Mouse (Mus musculus) thymus, adult 2 months (tissue): ENCODE data around the gene Art3. TPM values are rescaled to one million over a fixed set of nuclear protein-coding genes. Genes with fewer than 3 reads are reported as not detected.

Experiments
- DNase-seq: peaks from one replicate; pipeline ENCODE4 v3.0.0; 2021
- H3K27ac ChIP-seq: fragments of 200-500 bp; 2 replicates; pipeline ENCODE4 v1.5.1; 2012; ENCODE audit warnings: low read length, control low read depth; ENCODE audit not compliant: control insufficient read depth, insufficient read depth
- H3K27me3 ChIP-seq: fragments of 200-500 bp; 2 replicates; pipeline ENCODE4 v1.6.1; 2012; ENCODE audit warnings: mild to moderate bottlenecking, low read length, moderate library complexity, mixed read lengths; ENCODE audit not compliant: control insufficient read depth, insufficient read depth
- H3K36me3 ChIP-seq: fragments of 200-500 bp; 2 replicates; pipeline ENCODE4 v1.6.1; 2012; ENCODE audit warnings: mild to moderate bottlenecking, low read length, moderate library complexity; ENCODE audit not compliant: control insufficient read depth, insufficient read depth
- H3K4me1 ChIP-seq: fragments of 200-500 bp; replicated peaks from 2 replicates; pipeline ENCODE4 v1.6.1; 2012; ENCODE audit warnings: low read length; ENCODE audit not compliant: control insufficient read depth, insufficient read depth
- H3K4me3 ChIP-seq: fragments of 200-500 bp; 2 replicates; pipeline ENCODE4 v1.5.1; 2012; ENCODE audit warnings: mild to moderate bottlenecking, low read length, control low read depth, moderate library complexity; ENCODE audit not compliant: control insufficient read depth, insufficient read depth
- CTCF ChIP-seq: fragments of 200-500 bp; IDR thresholded peaks from 2 replicates; pipeline ENCODE4 v1.5.1; 2012; ENCODE audit warnings: mild to moderate bottlenecking, control low read depth, low read length, moderate library complexity, borderline replicate concordance; ENCODE audit not compliant: control insufficient read depth, poor library complexity, insufficient read depth; ENCODE audit errors: extremely low read depth
- POLR2A ChIP-seq: fragments of 200-500 bp; IDR thresholded peaks from 2 replicates; pipeline ENCODE4 v1.6.1; 2012; ENCODE audit warnings: mild to moderate bottlenecking, low read length, control low read depth, moderate library complexity; ENCODE audit not compliant: control insufficient read depth, poor library complexity, insufficient read depth; ENCODE audit errors: extremely low read depth
- WGBS: fragments of 180-500 bp; shearing (Covaris S2); methylation state at CpG from one replicate; pipeline ENCODE4 v1.1.7; 2018; 5-methylcytosine and 5-hydroxymethylcytosine counted together
- polyA plus RNA-seq: library from polyadenylated mRNA; depleted of rRNA; stranded (reverse); fragments of >200 nt; gene quantifications from 2 replicates; pipeline ENCODE4 v1.2.3, GENCODE M21; 2012

Art3 gene
- polyA plus RNA-seq, 1 experiment, result 12.7 TPM

GRCm38 (mm10) chr5:92403562-92404399 lies 72.2 kb downstream of the Art3 start:
- no peaks in the 10 kb centered on the region for H3K27me3 ChIP-seq
- no peak for DNase-seq
- H3K4me3 ChIP-seq, result no peak overlapping the region
- H3K27ac ChIP-seq, result no peak overlapping the region
- H3K4me1 ChIP-seq, result no peaks in the 10 kb centered on the region
- H3K36me3 ChIP-seq, result no peaks in the 10 kb centered on the region
- TF ChIP-seq CTCF, result no peak
- TF ChIP-seq POLR2A, result no peak
- WGBS, result 94% methylated on average over 10 of the region's 10 CpGs

- WGBS, result 89% methylated on average over 2 of the region's 2 CpGs
- H3K27ac ChIP-seq, result no peak overlapping the region
- no peaks in the 10 kb centered on the region for H3K27me3 ChIP-seq
- H3K36me3 ChIP-seq, result no peaks in the 10 kb centered on the region
- TF ChIP-seq POLR2A (no peak), CTCF (no peak)
- H3K4me1 ChIP-seq, result no peaks in the 10 kb centered on the region
- no peak for DNase-seq
- H3K4me3 ChIP-seq, result no peak overlapping the region
Measured at GRCm38 (mm10) chr5:92404400-92404678, 72.7 kb downstream of the Art3 start.

GRCm38 (mm10) chr5:92409361-92410155 lies 77.9 kb downstream of the Art3 start:
- no peak for DNase-seq
- Histone ChIP-seq H3K27ac (no peak overlapping the region), H3K36me3 (no peaks in the 10 kb centered on the region; the same call in 1 of the 2 replicates), H3K27me3 (no peaks in the 10 kb centered on the region), H3K4me1 (no peaks in the 10 kb centered on the region), H3K4me3 (no peak overlapping the region)
- WGBS, result 89% methylated on average over 9 of the region's 9 CpGs
- no peak for TF ChIP-seq POLR2A
- no peak for TF ChIP-seq CTCF

- DNase-seq, result no peak
- 98% methylated on average over 5 of the region's 5 CpGs for WGBS
- Histone ChIP-seq H3K4me1 (no peaks in the 10 kb centered on the region), H3K36me3 (no peaks in the 10 kb centered on the region; the same call in 1 of the 2 replicates), H3K27ac (no peak overlapping the region), H3K4me3 (no peak overlapping the region), H3K27me3 (no peaks in the 10 kb centered on the region)
- TF ChIP-seq POLR2A (no peak), CTCF (no peak)
Measured at GRCm38 (mm10) chr5:92410486-92410885, 78.9 kb downstream of the Art3 start.

- TF ChIP-seq POLR2A (no peak), CTCF (no peak)
- Histone ChIP-seq H3K27ac (no peak overlapping the region), H3K4me1 (no peaks in the 10 kb centered on the region), H3K36me3 (peaks cover 5% of the 10 kb centered on the region), H3K27me3 (no peaks in the 10 kb centered on the region), H3K4me3 (no peak overlapping the region)
- WGBS, result 83% methylated on average over 7 of the region's 7 CpGs
- DNase-seq, result no peak
Measured at GRCm38 (mm10) chr5:92411461-92412140, 80.0 kb downstream of the Art3 start.

- TF ChIP-seq CTCF, result no peak
- no peak for TF ChIP-seq POLR2A
- no peak overlapping the region for H3K4me3 ChIP-seq
- 91% methylated on average over 11 of the region's 11 CpGs for WGBS
- no peak for DNase-seq
- H3K27me3 ChIP-seq, result no peaks in the 10 kb centered on the region
- H3K4me1 ChIP-seq, result no peaks in the 10 kb centered on the region
- H3K36me3 ChIP-seq, result peaks cover 21% of the 10 kb centered on the region
- H3K27ac ChIP-seq, result no peak overlapping the region
Measured at GRCm38 (mm10) chr5:92413271-92413981, 81.8 kb downstream of the Art3 start.
